Mouse (Mus musculus) kidney, adult 18-20 months (tissue): ENCODE measurements around the gene Far2.
A peak's percentile ranks its signal among the peaks of the same experiment; 100 is the strongest.
"Not testable (repeated sequence)": the region's sequence is repeated elsewhere in the genome, so short reads cannot be mapped to it uniquely, and the experiment has no call there.

Experiments used
- DNase-seq: peaks from one replicate; pipeline ENCODE4 v3.0.0; 2021

Far2 gene

GRCm38 (mm10) chr6:148120703-148121102 is 73.6 kb downstream of the Far2 start:
- DNase-seq = no peak

GRCm38 (mm10) chr6:148126851-148127250 is 79.8 kb downstream of the Far2 start:
- not testable (repeated sequence) for DNase-seq

- no peak for DNase-seq
These were observed 85.3 kb downstream of the Far2 start for GRCm38 (mm10) chr6:148132314-148132713.

GRCm38 (mm10) chr6:148133536-148133935 is 86.5 kb downstream of the Far2 start:
- no peak for DNase-seq

GRCm38 (mm10) chr6:148135769-148136382 is 88.8 kb downstream of the Far2 start:
- DNase-seq = peak; percentile 82

GRCm38 (mm10) chr6:148139288-148139995 is 92.4 kb downstream of the Far2 start:
- DNase-seq = no peak

- DNase-seq = no peak
These were observed 94.8 kb downstream of the Far2 start for GRCm38 (mm10) chr6:148141874-148142273.

GRCm38 (mm10) chr6:148142421-148142820 is 95.4 kb downstream of the Far2 start:
- DNase-seq = no peak

- not testable (repeated sequence) for DNase-seq
These were observed 105.2 kb downstream of the Far2 start for GRCm38 (mm10) chr6:148152305-148152704.

GRCm38 (mm10) chr6:148172904-148173303 is 125.8 kb downstream of the Far2 start:
- DNase-seq = no peak

GRCm38 (mm10) chr6:148185694-148186093 is 138.6 kb downstream of the Far2 start:
- no peak for DNase-seq

- peak; percentile 64 for DNase-seq
These were observed 147.1 kb downstream of the Far2 start for GRCm38 (mm10) chr6:148193972-148194701.

- no peak for DNase-seq
These were observed 152.1 kb downstream of the Far2 start for GRCm38 (mm10) chr6:148199177-148199576.

GRCm38 (mm10) chr6:148199729-148200128 is 152.7 kb downstream of the Far2 start:
- DNase-seq = no peak

- DNase-seq = no peak
These were observed 158.1 kb downstream of the Far2 start for GRCm38 (mm10) chr6:148205134-148205533.

- no peak for DNase-seq
These were observed 160.5 kb downstream of the Far2 start for GRCm38 (mm10) chr6:148207522-148207921.

- DNase-seq = no peak
These were observed 164.4 kb downstream of the Far2 start for GRCm38 (mm10) chr6:148211391-148211876.

- peak; percentile 98 for DNase-seq
These were observed 165.0 kb downstream of the Far2 start, which contains the start of gene Ergic2 for GRCm38 (mm10) chr6:148211897-148212680. Ergic2 (minus strand) TSS chr6:148212374.

GRCm38 (mm10) chr6:148214765-148215164 is 167.7 kb downstream of the Far2 start:
- peak; percentile 50 for DNase-seq

GRCm38 (mm10) chr6:148216752-148217151 is 169.7 kb downstream of the Far2 start:
- no peak for DNase-seq

- DNase-seq = no peak
These were observed 171.4 kb downstream of the Far2 start for GRCm38 (mm10) chr6:148218235-148219076.

- no peak for DNase-seq
These were observed 175.6 kb downstream of the Far2 start for GRCm38 (mm10) chr6:148222686-148223085.
